Mouse (Mus musculus): ENCODE results near the gene Ripply3.

GRCm38 (mm10) chr16:94356046-94356445, 27.8 kb downstream of the Ripply3 start:
- no peak for TF ChIP-seq CTCF (IDR thresholded peaks at IDR 0.05; ENCODE audit: low read depth, low read length)
- TF ChIP-seq POLR2A (IDR thresholded peaks at IDR 0.05; ENCODE audit: borderline replicate concordance, low read depth, low read length), result no peak
